Mouse (Mus musculus) lung, postnatal 0 days (tissue): ENCODE data around the gene Simc1.

Experiments
- CTCF ChIP-seq: IDR thresholded peaks from 2 replicates; pipeline ENCODE4 v1.5.1; 2016; ENCODE audit warnings: antibody characterized with exemption, mild to moderate bottlenecking
- EP300 ChIP-seq: IDR thresholded peaks from 2 replicates; pipeline ENCODE4 v1.6.1; 2016; ENCODE audit warnings: antibody characterized with exemption, mild to moderate bottlenecking, control low read depth

DNA sequence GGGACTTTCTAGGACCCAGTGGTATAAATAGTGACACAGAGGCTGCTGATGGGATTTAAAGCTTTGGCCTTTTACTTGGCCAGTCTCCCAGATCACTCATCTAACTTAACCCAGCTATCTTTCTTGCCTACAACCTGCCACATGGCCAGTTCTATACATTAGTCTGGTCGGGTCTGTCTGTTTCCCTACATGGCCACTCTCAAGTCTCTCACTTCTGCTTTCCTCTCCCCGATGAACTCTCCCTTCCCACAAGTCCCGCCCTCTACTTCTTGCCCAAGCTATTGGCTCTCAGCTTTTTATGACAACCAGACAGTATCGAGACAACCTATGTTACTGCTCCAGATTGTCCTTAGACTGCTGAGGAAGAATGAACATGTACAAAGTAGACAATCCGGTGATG, 27.9 kb upstream of the Simc1 start:
- TF ChIP-seq CTCF: no peak
- TF ChIP-seq EP300: no peak
